Mouse (Mus musculus) ES-Bruce4 (cell line): Measurements from ENCODE around the gene Ube2l3.
A peak's percentile ranks its signal among the peaks of the same experiment; 100 is the strongest.

ENCODE experiments used
- CTCF ChIP-seq: IDR thresholded peaks from one replicate; pipeline ENCODE4 v1.8.1; 2011; ENCODE audit warnings: low read depth, low read length
- EP300 ChIP-seq: IDR thresholded peaks from 2 replicates; pipeline ENCODE4 v1.6.1; 2011; ENCODE audit warnings: low read depth, low read length; ENCODE audit not compliant: insufficient read depth
- POLR2A ChIP-seq: IDR thresholded peaks from one replicate; pipeline ENCODE4 v1.8.1; 2011; ENCODE audit warnings: low read length; ENCODE audit not compliant: insufficient read depth

- TF ChIP-seq POLR2A (peak; percentile 49), CTCF (no peak), EP300 (peak; percentile 60; the same call in 1 of the 2 replicates)
These were observed 30.6 kb upstream of the Ube2l3 start, which contains the start of gene Hic2 for GRCm38 (mm10) chr16:17232794-17233701.
